Mouse (Mus musculus): ENCODE results near the gene Prkca. TPM values are rescaled to one million over a fixed set of nuclear protein-coding genes. Genes with fewer than 3 reads are reported as not detected.
A peak's percentile ranks its signal among the peaks of the same experiment; 100 is the strongest.

Prkca gene
- polyA plus RNA-seq, 1 experiment from 2014 or later = 5.3 TPM

DNA sequence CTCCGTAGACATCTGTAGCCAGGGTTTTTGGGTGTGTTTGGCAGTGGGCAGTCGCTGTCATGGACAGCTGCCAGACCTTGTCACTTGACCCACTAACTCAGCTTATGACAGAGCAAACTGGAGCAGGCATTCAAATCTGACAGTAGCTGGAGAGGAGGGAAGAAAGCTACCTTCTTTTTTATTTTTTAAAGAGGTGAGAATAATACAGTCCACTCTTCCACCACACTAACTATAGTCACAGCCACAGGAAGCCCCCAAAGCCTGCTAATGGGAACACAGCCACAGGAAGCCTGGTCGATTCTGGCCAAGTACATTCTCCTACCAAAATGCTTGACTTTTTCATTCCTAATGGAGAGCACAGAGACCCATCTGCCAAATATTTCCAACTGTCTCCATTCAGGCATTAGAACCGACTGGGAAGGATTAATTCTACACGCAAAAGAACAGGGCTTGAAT lies 84.9 kb downstream of the Prkca start:
- WGBS = 79% methylated on average over 5 of the region's 5 CpGs
- Histone ChIP-seq H3K9ac (ENCODE audit: low read length) (no peak overlapping the region), H3K4me3 (ENCODE audit: low read depth, low read length) (no peak overlapping the region), H3K4me2 (ENCODE audit: low read length) (no peak overlapping the region), H3K9me3 (replicated peaks; ENCODE audit: control insufficient read depth, low read length) (no peaks in the 10 kb centered on the region), H3K36me3 (ENCODE audit: control insufficient read depth, insufficient read depth, low read length) (no peaks in the 10 kb centered on the region), H3K4me1 (ENCODE audit: control insufficient read depth, insufficient read depth, low read length) (no peaks in the 10 kb centered on the region; the same call in none of the 2 replicates), H3K27ac (ENCODE audit: low read depth, low read length) (no peak overlapping the region), H3K27me3 (replicated peaks; ENCODE audit: control insufficient read depth, insufficient read depth, low read length) (no peaks in the 10 kb centered on the region)
- no peak for ATAC-seq
- no peak for DNase-seq (ENCODE audit: low spot score)

DNA sequence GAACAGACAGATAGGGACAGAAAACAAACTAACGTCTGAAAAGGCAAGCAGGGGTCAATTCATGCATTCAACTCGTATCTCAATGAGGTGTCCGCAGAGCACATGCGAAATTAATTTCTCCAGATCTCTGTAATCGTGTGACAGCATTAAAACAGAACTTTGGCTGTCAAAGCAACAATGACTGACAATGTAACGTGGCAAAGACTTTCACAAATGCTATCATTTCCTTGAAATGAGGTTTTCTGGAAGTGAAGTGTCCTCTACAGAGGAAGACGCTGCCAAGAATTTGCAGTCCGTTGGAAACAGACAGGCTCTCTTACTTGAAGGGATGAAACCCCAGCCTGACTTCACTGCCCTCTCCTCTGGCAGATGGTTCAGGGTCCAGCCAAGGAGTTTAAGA lies 85.8 kb downstream of the Prkca start:
- H3K27me3 ChIP-seq (replicated peaks; ENCODE audit: control insufficient read depth, insufficient read depth, low read length) = no peaks in the 10 kb centered on the region
- no peak for DNase-seq (ENCODE audit: low spot score)

DNA sequence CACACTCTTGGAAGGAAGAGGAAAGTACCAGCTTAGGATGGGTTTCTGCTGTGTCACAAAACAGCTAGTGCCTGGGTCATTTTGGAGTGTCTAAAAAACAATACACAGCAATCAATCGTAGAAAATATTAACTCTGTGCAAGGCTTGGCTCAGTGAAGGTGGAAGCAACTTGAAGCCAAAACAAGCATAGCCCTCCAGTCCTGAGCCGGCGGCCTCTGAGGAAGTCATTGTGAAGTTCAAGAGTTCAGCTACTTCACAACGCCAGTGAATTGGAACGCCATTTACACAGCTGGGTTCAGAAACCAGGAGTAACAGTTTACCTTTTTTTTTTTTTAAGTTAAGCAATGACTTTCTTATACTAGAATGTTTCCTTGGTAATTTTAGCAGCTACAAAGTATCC lies 89.0 kb downstream of the Prkca start:
- ATAC-seq (no peak), DNase-seq (ENCODE audit: low spot score) (no peak)
- no peak overlapping the region for H3K4me2 ChIP-seq (ENCODE audit: low read length)
- no peak overlapping the region for H3K4me3 ChIP-seq (ENCODE audit: low read depth, low read length)
- no peaks in the 10 kb centered on the region for H3K27me3 ChIP-seq (replicated peaks; ENCODE audit: control insufficient read depth, insufficient read depth, low read length)
- H3K4me1 ChIP-seq (ENCODE audit: control insufficient read depth, insufficient read depth, low read length) = no peaks in the 10 kb centered on the region; the same call in 1 of the 2 replicates
- H3K9me3 ChIP-seq (replicated peaks; ENCODE audit: control insufficient read depth, low read length) = no peaks in the 10 kb centered on the region
- no peak overlapping the region for H3K27ac ChIP-seq (ENCODE audit: low read depth, low read length)
- no peak overlapping the region for H3K9ac ChIP-seq (ENCODE audit: low read length)
- no peaks in the 10 kb centered on the region for H3K36me3 ChIP-seq (ENCODE audit: control insufficient read depth, insufficient read depth, low read length)
- 95% methylated on average over 5 of the region's 5 CpGs for WGBS

More for the DNA sequence above, 85.8 kb downstream of the Prkca start:
- 80% methylated on average over 8 of the region's 8 CpGs for WGBS
- no peak for ATAC-seq
- H3K4me1 ChIP-seq (ENCODE audit: control insufficient read depth, insufficient read depth, low read length) = no peaks in the 10 kb centered on the region; the same call in none of the 2 replicates
- no peak overlapping the region for H3K4me2 ChIP-seq (ENCODE audit: low read length)
- no peaks in the 10 kb centered on the region for H3K36me3 ChIP-seq (ENCODE audit: control insufficient read depth, insufficient read depth, low read length)
- H3K9ac ChIP-seq (ENCODE audit: low read length) = no peak overlapping the region
- no peak overlapping the region for H3K27ac ChIP-seq (ENCODE audit: low read depth, low read length)
- no peak overlapping the region for H3K4me3 ChIP-seq (ENCODE audit: low read depth, low read length)
- H3K9me3 ChIP-seq (replicated peaks; ENCODE audit: control insufficient read depth, low read length) = no peaks in the 10 kb centered on the region

DNA sequence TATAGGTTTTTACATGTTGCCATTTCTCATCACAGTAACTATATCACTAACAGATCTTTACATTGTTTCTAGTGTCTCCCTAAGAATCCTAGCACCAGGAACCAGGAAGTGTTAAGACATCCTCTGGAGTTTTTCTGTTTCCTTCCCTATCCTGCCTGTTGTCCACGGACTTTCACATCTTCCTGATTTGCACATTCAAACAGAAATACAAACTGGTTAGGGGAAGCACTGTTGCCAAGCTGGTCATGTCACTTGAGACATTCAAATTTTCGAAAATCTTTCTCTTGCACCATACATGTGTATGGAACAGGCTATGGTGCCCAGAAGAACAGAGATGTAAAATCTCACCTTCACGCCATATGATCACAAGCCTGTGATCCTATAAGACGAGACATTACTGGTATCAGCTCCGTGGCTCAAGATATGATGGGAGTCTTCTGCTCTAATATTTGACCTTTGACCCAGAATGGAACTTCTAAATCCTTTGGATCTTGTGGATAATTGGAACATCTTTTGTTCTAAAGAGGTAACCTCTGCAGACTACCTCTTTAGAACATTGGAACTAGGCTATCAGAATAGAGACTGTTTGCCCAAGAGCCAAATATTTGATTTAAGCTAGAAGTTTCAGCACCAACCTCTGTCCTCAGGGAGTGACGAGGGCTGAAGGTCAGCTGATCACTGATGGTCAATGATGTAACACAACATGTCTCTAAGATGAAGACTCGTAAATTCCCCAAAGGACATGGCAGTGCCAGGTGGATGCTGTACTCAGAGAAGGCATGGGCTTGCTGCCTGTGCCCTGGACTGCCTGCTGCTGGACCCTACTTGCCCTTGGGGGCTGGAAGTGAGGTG lies 91.6 kb downstream of the Prkca start:
- no peak overlapping the region for H3K4me2 ChIP-seq (ENCODE audit: low read length)
- H3K27ac ChIP-seq (ENCODE audit: low read depth, low read length) = no peak overlapping the region
- H3K9ac ChIP-seq (ENCODE audit: low read length) = no peak overlapping the region
- no peak for DNase-seq (ENCODE audit: low spot score)
- no peak for ATAC-seq
- no peaks in the 10 kb centered on the region for H3K36me3 ChIP-seq (ENCODE audit: control insufficient read depth, insufficient read depth, low read length)
- no peaks in the 10 kb centered on the region for H3K4me1 ChIP-seq (ENCODE audit: control insufficient read depth, insufficient read depth, low read length)
- 90% methylated on average over 7 of the region's 7 CpGs for WGBS
- H3K27me3 ChIP-seq (replicated peaks; ENCODE audit: control insufficient read depth, insufficient read depth, low read length) = no peaks in the 10 kb centered on the region
- no peaks in the 10 kb centered on the region for H3K9me3 ChIP-seq (replicated peaks; ENCODE audit: control insufficient read depth, low read length)
- H3K4me3 ChIP-seq (ENCODE audit: low read depth, low read length) = no peak overlapping the region

DNA sequence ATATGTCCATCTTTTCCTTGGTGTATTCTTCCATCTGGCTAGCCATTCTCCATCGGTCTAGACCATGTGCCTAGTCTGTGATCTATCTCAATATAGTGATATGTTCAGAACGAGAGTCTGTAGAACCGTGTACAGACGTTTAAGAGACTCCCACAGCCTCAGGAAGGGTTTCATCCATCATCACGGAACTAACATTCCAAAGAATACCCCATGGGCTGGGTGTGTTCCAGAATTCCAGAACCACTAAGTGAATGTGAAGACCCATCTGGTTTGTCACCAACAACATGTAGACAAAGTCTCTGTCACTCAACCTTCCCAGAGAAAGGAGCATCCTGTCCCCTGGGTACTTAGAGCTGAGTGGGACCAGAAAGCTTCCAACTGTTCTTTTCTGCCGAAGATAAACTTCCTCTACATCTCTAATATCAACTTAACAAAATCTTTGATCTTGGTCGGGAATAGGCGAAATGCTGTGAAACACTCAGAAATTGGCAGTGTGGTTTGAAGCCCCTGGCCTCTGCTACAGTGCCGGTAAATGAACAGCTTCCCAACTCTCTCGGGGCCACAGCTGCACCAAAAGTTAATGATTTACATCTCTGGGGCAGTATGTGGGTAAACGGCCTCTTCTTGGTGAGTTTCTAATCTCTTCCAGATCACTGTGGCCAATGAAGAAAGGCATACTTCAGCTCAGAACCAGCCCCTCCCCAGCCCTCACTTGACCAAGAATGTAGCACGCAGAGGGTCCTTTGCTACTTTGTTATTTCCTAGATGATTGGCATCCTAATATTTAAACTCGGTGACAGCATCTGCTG lies 92.7 kb downstream of the Prkca start:
- 88% methylated on average over 13 of the region's 13 CpGs for WGBS
- ATAC-seq (no peak), DNase-seq (ENCODE audit: low spot score) (no peak)
- Histone ChIP-seq H3K4me3 (ENCODE audit: low read depth, low read length) (no peak overlapping the region), H3K27me3 (replicated peaks; ENCODE audit: control insufficient read depth, insufficient read depth, low read length) (no peaks in the 10 kb centered on the region), H3K4me2 (ENCODE audit: low read length) (no peak overlapping the region), H3K4me1 (ENCODE audit: control insufficient read depth, insufficient read depth, low read length) (no peaks in the 10 kb centered on the region), H3K27ac (ENCODE audit: low read depth, low read length) (no peak overlapping the region), H3K9me3 (replicated peaks; ENCODE audit: control insufficient read depth, low read length) (no peaks in the 10 kb centered on the region), H3K36me3 (ENCODE audit: control insufficient read depth, insufficient read depth, low read length) (no peaks in the 10 kb centered on the region), H3K9ac (ENCODE audit: low read length) (no peak overlapping the region)

DNA sequence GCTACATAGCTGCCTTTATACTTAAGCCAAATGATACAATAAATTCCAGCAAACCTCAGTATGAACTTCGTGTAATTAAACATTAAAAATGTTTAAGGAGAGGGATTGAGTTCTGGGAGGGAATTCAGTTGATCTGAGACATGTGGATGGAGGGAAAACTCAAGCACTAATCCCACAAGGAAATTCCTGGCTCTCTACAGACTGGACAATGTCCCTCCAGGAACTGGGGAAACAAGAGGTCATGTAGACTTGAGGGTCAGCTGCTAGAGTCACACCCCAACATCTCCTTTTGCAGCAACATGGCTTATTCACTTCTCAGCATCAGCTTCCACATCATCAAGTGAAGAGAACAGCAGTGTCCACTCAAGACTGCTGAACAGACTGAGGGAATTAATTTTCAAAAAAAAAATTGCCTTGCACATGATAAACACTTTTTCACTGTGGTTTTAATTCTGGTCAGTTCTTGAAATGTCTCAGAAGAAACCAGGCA lies 93.5 kb downstream of the Prkca start:
- no peak for DNase-seq (ENCODE audit: low spot score)
- ATAC-seq = no peak
- H3K36me3 ChIP-seq (ENCODE audit: control insufficient read depth, insufficient read depth, low read length) = no peaks in the 10 kb centered on the region
- no peak overlapping the region for H3K27ac ChIP-seq (ENCODE audit: low read depth, low read length)
- no peaks in the 10 kb centered on the region for H3K27me3 ChIP-seq (replicated peaks; ENCODE audit: control insufficient read depth, insufficient read depth, low read length)
- 72% methylated on average over 1 of the region's 1 CpGs for WGBS
- no peaks in the 10 kb centered on the region for H3K9me3 ChIP-seq (replicated peaks; ENCODE audit: control insufficient read depth, low read length)
- no peak overlapping the region for H3K9ac ChIP-seq (ENCODE audit: low read length)
- no peak overlapping the region for H3K4me2 ChIP-seq (ENCODE audit: low read length)
- H3K4me3 ChIP-seq (ENCODE audit: low read depth, low read length) = no peak overlapping the region
- no peaks in the 10 kb centered on the region for H3K4me1 ChIP-seq (ENCODE audit: control insufficient read depth, insufficient read depth, low read length)

GRCm38 (mm10) chr11:108249487-108249886 lies 94.2 kb downstream of the Prkca start:
- 68% methylated on average over 5 of the region's 5 CpGs for WGBS
- Histone ChIP-seq H3K4me2 (ENCODE audit: low read length) (no peak overlapping the region), H3K9ac (ENCODE audit: low read length) (no peak overlapping the region), H3K36me3 (ENCODE audit: control insufficient read depth, insufficient read depth, low read length) (no peaks in the 10 kb centered on the region), H3K4me3 (ENCODE audit: low read depth, low read length) (no peak overlapping the region), H3K4me1 (ENCODE audit: control insufficient read depth, insufficient read depth, low read length) (no peaks in the 10 kb centered on the region), H3K9me3 (replicated peaks; ENCODE audit: control insufficient read depth, low read length) (no peaks in the 10 kb centered on the region), H3K27ac (ENCODE audit: low read depth, low read length) (no peak overlapping the region), H3K27me3 (replicated peaks; ENCODE audit: control insufficient read depth, insufficient read depth, low read length) (no peaks in the 10 kb centered on the region)
- DNase-seq (ENCODE audit: low spot score) (peak; percentile 42), ATAC-seq (no peak)

DNA sequence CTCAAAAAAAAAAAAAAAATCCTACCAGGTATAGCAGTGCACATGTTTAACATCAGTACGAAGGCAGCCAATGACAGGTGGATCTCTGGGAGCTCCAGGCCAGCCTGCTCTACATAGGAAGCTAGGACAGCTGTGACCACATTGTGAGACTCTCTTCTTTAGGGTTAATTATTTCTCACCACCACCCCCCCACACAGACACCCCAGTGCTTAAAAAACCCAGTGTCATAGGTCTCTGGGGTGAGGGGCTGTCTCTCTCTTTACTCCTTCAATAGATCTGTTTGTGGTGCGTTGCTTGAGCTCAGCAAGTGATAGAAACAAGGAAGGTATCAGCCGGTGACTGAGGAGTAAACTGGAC lies 94.7 kb downstream of the Prkca start:
- WGBS = 79% methylated on average over 3 of the region's 3 CpGs
- no peak overlapping the region for H3K9ac ChIP-seq (ENCODE audit: low read length)

More for the DNA sequence above, 94.7 kb downstream of the Prkca start:
- no peak overlapping the region for H3K27ac ChIP-seq (ENCODE audit: low read depth, low read length)
- H3K4me3 ChIP-seq (ENCODE audit: low read depth, low read length) = no peak overlapping the region
- no peaks in the 10 kb centered on the region for H3K36me3 ChIP-seq (ENCODE audit: control insufficient read depth, insufficient read depth, low read length)
- no peaks in the 10 kb centered on the region for H3K27me3 ChIP-seq (replicated peaks; ENCODE audit: control insufficient read depth, insufficient read depth, low read length)
- H3K9me3 ChIP-seq (replicated peaks; ENCODE audit: control insufficient read depth, low read length) = no peaks in the 10 kb centered on the region
- DNase-seq (ENCODE audit: low spot score) (no peak), ATAC-seq (no peak)
- no peak overlapping the region for H3K4me2 ChIP-seq (ENCODE audit: low read length)
- peaks cover 2% of the 10 kb centered on the region; the same call in 1 of the 2 replicates for H3K4me1 ChIP-seq (ENCODE audit: control insufficient read depth, insufficient read depth, low read length)
